Mouse (Mus musculus) T-helper 1 cell (primary cell): ENCODE results near the gene Hes7.

Source experiments
- in situ Hi-C: fragments of 300-600 bp; cut with MboI, MseI; formaldehyde crosslinking; loops from one replicate; pipeline ENCODE4 v1.15.1; 2025; ENCODE audit warnings: high pct_unique_total_duplicates

Gene Hes7

DNA sequence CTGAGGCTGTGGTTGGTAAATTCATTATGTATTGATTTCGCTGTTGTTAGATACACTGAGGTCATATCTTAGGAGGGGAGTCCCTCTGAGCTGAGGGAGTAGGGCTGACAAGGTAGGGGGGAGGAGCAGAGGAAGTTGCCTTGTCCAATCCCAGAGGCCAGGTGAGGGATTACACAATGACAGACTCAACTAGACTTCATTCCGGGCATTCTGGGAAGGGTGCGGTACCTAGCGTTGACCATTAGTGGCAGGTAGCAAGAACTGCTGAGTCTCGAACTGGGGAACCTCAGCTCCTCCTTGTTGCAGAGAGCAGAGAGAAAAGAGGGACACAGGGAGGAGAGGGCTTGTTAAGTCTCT is 13.3 kb downstream of the Hes7 start:
- in situ Hi-C loops, result no loop called here

DNA sequence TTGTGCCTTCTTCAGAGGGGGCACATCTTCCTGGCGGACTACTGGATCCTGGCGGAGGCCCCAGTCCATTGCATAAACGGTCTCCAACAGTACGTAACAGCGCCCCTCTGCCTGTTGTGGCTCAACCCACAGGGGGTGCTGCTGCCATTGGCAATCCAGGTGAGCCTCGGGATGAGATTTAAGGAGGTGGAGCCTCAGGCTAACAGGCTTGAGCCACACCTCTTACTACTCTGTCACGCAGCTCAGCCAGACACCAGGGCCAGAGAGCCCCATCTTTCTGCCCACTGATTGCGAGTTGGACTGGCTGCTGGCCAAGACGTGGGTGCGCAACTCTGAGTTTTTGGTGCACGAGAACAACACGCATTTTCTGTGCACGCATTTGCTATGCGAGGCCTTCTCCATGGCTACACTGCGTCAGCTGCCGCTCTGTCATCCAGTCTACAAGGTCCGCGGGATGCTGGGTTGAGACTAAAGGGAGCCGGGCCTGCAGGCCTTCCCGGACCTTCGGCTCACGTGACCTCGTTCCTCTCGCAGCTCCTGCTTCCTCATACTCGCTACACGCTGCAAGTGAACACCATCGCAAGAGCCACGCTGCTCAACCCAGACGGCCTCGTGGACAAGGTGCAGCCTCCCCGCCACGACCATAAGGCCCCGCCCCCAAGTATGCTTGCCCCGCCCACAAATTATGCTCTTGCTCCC is 13.9 kb downstream of the Hes7 start:
- in situ Hi-C loops, result no loop called here

DNA sequence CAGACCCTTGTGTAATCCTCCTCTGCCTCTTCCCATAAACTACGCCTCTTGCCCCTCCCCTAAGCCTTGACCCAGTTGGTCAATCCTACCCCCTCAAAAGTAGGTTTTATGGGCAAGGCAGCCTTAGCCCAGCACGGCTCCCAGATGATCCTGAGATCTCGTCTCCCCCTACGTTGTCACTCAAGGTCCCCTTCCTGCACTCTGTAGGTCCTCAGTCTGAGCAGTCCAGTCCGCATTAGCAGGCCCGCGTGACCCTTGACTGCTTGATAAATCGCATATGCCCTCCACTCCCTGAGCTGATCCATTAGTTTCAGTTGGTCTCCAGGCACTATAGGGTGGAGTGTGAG is 14.4 kb downstream of the Hes7 start:
- in situ Hi-C loops, result no loop called here

DNA sequence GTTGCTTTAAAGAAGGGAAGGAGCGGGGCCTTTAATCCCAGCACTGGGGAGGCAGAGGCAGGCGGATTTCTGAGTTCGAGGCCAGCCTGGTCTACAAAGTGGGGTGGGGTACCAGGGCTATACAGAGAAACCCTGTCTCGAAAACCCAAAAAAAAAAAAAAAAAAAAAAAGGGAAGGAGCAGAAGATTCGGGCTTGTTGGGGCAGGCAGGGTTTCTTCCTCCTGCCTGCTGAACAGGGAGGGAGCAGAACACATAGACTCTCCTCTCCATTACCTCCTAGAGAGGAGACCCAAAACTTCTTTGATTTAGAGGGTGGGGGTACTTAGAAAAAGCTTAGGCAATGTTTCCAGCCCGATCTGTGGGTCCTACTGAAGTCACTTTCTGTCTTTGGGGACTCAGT is 15.2 kb downstream of the Hes7 start:
- in situ Hi-C loops, result no loop called here

DNA sequence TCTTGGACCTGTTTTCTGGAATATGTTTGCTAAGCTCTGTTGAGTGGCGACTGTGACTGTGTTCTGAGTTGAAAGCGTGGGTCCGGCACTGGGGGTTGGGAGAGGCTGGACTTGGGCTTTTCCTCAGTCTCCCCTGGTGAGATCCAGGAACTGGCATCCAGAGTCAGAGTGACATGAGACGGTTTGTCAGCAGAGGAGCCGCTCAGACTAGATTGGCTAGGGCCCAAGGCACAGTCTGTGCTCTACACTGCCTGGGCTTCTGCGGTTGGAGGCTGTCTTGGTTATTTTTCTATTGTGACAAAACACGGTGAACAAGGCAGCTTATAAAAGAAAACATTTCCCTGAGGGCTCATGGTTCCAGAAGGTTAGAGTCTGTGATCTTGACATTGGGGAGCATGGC is 27.3 kb downstream of the Hes7 start:
- in situ Hi-C loops, result no loop called here

DNA sequence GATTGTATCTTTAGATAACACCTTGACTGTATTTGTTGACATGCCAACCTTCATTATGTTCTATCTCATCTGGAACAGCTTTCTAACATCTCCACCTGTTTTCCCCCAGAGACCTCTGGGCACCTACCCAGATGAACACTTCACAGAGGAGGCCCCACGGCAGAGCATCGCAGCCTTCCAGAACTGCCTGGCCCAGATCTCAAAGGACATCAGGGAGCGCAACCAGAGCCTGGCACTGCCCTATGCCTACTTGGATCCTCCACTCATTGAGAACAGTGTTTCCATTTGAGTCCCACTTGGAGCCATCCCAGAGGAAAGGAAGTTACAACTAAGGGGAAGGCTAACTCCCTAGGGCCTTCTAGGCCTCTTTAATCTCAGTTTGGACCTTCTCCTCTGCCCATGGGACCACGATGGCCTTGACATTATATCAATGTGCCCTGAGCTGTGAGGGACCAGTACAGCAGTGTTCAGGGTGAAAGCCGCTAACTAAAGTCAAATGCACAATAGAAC is 28.3 kb downstream of the Hes7 start:
- in situ Hi-C loops, result no loop called here

DNA sequence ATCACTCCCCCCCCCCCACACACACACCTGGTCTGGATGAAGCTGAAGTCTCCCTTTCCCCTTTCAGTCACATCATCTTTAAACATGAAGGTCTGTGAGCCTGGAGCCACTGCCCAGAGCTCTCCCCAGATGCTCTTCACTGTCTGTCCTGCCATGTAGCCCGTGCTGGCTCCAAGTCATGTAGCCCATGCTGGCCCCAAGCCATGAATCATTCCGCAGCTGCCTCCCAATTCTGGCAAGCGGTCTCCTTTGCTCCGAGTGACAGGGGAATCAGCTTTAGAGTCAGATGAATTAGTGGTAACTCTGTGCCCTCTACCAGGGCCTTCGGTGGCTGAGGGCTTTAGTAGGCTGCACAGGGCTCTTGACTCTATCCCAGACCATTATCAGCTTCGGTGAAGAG is 29.5 kb downstream of the Hes7 start:
- in situ Hi-C loops, result no loop called here

DNA sequence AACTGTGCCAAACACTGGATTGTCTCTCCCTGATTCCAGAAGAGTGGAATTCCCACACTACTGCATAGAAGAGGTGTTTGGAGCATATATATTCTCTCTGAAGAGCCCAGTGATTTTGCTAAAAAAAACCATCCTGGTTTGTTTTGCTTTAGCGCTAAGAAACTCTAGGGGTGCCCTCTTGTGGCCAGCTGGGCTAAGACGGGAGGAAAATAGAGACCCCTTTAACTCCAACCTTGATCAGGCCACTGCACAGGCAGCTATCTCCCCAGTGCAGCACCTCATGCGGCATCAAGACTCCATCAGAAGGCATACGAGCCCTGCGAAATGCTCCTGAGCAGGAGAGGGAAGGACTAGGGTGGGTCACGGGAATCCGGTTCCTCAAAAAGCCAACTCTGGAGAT is 30.2 kb downstream of the Hes7 start:
- in situ Hi-C loops, result no loop called here

DNA sequence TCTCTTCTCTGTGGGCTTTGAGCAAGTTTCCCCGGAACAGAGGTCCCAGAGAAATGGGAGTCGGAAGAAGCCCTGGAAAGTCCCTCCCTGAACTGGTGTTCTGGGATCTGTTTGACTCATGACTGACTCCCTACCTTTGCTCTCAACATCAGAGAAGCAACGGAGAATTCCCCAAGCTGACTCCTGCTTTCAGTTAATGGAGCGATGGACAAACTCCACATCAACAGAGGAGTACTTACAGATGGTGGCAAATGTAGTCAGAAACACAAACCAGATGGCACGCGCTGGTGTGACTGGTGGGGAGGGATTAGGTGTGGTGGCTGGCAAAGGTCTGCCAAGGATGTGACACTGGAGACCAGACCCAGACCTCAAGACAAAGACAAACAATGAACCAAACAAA is 30.8 kb downstream of the Hes7 start:
- in situ Hi-C loops, result no loop called here

DNA sequence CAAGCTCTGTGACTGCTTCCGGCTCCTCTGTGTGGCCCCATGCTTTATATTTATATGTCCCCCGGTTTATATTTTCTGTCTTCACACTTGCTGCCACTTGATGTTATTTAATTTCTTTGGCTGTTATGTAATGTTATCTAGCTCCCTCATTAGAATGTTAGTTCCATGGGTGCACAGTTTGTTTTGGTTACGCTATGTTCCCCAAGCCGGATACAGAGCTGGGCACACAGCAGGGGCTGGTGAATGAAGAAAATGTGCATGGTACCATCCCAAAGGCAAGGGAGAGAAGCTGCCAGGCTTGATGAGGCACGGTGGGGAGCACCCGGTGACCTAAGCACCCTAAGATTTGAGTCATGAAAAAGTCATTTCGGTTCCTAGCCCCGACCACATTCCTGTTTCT is 33.6 kb downstream of the Hes7 start:
- in situ Hi-C loops, result no loop called here

DNA sequence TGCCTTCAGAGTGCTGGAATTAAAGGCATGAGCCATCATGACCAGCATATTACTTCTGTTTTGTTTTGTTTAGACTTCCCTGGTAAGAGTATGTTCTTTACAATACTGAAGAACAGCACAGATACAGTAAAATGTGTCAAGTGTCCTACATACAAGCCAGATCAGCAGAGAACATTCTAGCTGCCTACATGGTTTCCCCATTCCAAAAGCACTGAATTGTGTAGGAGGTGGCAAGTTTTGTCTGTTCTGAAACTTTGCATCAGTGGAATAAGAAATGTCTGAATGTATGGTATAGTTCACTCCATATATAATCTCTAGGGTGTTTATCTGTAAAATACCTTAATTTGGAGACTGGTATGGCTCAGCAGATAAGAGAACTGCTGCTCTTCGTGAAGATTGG is 35.1 kb downstream of the Hes7 start:
- in situ Hi-C loops, result no loop called here

DNA sequence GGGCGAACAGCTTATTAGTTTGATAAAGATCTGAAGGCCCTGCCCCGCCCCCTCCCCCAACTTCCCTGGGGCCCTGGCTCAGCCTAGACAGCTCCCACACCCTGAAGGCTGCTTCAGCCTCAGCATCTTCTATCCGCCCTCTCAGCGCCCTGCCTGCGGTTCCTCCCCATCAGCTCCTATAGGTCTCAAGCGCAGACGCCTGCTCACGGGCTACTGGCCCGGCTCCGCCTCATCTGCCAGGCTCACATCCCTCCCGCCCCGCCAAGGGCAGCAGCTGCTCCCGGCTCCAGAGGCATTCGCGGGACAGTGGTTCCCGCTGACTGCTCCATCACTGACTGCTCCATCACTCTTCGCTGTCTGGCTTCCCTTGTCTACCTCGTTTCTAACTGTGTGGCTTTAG is 36.6 kb downstream of the Hes7 start, which contains the start of gene Alox12b:
Gene Alox12b, plus strand, starts transcription at position 190 of the 400 bp plus-strand sequence.
- in situ Hi-C loops, result no loop called here

DNA sequence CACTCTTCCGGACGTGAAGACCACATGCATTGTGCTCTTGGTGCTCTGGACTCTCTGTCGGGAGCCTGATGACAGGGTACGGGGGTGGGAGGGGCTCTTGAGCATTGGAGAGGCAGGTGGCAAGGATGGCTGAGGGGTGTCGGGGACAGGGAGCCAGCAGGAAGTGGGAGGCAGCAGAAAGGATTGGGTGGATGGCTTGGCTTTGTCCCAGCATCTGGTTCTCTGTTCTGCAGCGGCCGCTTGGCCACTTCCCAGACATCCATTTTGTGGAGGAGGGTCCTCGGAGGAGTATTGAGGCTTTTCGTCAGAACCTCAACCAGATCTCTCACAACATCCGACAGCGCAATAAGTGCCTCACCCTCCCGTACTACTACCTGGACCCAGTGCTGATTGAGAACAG is 49.1 kb downstream of the Hes7 start:
- in situ Hi-C loops, result no loop called here

DNA sequence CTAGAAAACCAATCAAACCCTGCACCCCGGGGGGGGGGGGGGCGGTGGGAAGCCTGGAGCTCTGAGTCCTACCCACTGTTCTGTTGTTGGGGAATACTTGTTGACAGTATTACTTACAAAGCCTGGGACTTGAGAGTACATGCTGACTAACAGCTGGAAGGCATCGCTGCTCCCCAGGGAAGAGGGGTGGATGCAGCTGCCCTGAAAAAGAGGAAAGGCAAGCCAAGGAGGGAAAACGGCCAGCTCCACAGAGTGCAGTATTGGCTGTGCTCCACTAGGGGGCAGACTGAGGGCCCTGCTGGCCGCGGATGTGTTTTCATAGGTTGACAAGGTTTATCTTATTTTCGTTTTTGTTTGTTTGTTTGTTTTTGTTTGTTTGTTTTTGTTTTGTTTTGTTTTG is 51.4 kb downstream of the Hes7 start:
- in situ Hi-C loops, result no loop called here

DNA sequence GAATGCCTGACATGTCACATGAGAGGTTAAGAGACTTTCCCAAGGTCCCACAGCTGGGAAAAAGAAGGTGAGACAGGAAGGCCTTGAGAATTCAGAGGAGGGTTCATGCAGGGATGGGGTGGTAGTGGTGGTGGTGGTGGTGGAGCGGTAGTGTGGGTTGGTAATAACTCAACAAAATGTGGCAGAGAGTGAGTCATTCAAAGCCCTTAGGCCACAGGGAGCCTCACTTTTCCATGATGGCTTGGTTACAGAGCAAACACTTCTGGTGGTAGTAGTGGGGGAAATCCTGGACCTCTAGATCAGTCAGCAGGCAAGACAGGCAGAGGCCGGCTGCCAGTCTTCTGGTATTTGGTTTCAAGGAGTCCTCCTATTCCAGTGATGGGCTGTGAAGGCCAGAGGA is 52.4 kb downstream of the Hes7 start:
- in situ Hi-C loops, result no loop called here
